Mouse (Mus musculus): ENCODE measurements around the gene Pxmp4. TPM values are rescaled to one million over a fixed set of nuclear protein-coding genes. Genes with fewer than 3 reads are reported as not detected.

Gene Pxmp4
- polyA plus RNA-seq, 1 experiment from 2014 or later: 14.1 TPM

- Histone ChIP-seq H3K4me2 (replicated peaks; ENCODE audit: low read depth, low read length) (no peak overlapping the region), H3K9me3 (ENCODE audit: control insufficient read depth, low read length) (no peaks in the 10 kb centered on the region), H3K9ac (ENCODE audit: low read depth, low read length) (no peak overlapping the region), H3K36me3 (ENCODE audit: control insufficient read depth, insufficient read depth, low read length) (no peaks in the 10 kb centered on the region), H3K4me1 (replicated peaks; ENCODE audit: control insufficient read depth, insufficient read depth, low read length) (no peaks in the 10 kb centered on the region), H3K4me3 (ENCODE audit: low read depth, low read length) (no peak overlapping the region), H3K27me3 (ENCODE audit: control insufficient read depth, insufficient read depth, low read length) (no peaks in the 10 kb centered on the region), H3K27ac (ENCODE audit: low read depth, low read length) (no peak overlapping the region)
- WGBS: 97% methylated on average over 3 of the region's 3 CpGs
- no peak for DNase-seq (ENCODE audit: low spot score)
- no peak for ATAC-seq (ENCODE audit: low FRiP score)
Observed at GRCm38 (mm10) chr2:154617061-154617460, 13.6 kb upstream of the Pxmp4 start.

DNA sequence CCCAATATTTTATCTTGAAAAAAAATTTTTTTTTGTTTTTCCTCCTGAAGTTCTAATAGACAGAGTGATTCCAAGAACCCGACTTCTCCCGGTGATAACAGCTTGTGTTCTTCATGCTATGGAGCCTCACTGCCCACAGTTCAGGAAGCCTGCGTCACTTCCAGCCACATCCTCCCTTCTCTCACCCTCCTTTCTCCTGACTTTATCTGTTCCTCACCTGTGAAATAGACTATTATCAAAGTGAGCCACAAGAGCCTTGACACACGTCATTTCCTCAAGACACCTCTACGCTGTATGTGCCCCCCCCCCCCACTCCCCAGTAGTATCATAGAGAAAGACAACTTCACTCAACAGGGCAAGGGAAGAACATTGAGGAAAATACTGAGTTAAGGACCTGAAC lies 12.2 kb upstream of the Pxmp4 start:
- H3K4me1 ChIP-seq (replicated peaks; ENCODE audit: control insufficient read depth, insufficient read depth, low read length): no peaks in the 10 kb centered on the region
- no peak overlapping the region for H3K9ac ChIP-seq (ENCODE audit: low read depth, low read length)
- no peak overlapping the region for H3K27ac ChIP-seq (ENCODE audit: low read depth, low read length)
- no peak overlapping the region for H3K4me3 ChIP-seq (ENCODE audit: low read depth, low read length)
- no peaks in the 10 kb centered on the region for H3K36me3 ChIP-seq (ENCODE audit: control insufficient read depth, insufficient read depth, low read length)
- no peak for ATAC-seq (ENCODE audit: low FRiP score)
- H3K4me2 ChIP-seq (replicated peaks; ENCODE audit: low read depth, low read length): no peak overlapping the region
- WGBS: 90% methylated on average over 5 of the region's 5 CpGs
- no peaks in the 10 kb centered on the region for H3K27me3 ChIP-seq (ENCODE audit: control insufficient read depth, insufficient read depth, low read length)
- H3K9me3 ChIP-seq (ENCODE audit: control insufficient read depth, low read length): no peaks in the 10 kb centered on the region
- DNase-seq (ENCODE audit: low spot score): no peak

DNA sequence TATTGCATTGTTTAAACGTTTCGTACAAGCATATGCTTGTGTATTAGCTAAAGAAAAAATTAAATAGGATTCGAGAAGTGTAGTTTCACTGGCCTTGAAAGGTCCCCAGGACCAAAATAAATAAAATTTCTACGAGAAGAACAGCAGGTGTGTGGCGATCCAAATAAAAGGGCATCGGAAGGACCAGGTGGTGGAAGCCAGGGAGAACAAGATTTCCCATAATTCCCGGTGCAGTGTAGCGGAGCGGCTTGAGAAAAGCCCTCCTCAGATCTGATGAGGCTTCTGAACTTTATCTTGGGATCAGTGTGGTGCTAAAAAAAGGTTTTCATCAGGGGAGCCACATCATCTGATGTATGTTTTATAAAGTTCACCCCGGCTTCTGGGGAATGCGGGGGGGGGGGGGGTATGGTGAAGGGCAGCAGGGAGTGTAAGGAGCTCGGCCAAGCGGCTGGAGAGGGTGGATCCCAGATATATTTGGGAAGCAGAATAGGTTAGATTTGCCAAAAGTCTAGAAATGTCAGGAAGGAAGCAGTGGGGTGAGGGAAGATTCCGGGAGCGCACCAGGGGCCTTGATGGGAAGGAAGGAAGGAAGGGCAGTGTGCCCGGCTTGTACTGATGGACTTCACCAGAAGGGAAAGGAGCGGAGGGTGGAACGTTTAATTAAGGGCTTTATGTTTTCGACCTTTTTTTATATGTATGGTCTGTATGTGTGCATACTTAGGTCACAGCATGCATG lies 11.5 kb upstream of the Pxmp4 start:
- Histone ChIP-seq H3K4me3 (ENCODE audit: low read depth, low read length) (no peak overlapping the region), H3K27me3 (ENCODE audit: control insufficient read depth, insufficient read depth, low read length) (no peaks in the 10 kb centered on the region), H3K27ac (ENCODE audit: low read depth, low read length) (no peak overlapping the region), H3K9ac (ENCODE audit: low read depth, low read length) (no peak overlapping the region), H3K4me1 (replicated peaks; ENCODE audit: control insufficient read depth, insufficient read depth, low read length) (no peaks in the 10 kb centered on the region), H3K36me3 (ENCODE audit: control insufficient read depth, insufficient read depth, low read length) (no peaks in the 10 kb centered on the region), H3K4me2 (replicated peaks; ENCODE audit: low read depth, low read length) (no peak overlapping the region), H3K9me3 (ENCODE audit: control insufficient read depth, low read length) (no peaks in the 10 kb centered on the region)
- DNase-seq (ENCODE audit: low spot score): no peak
- no peak for ATAC-seq (ENCODE audit: low FRiP score)
- WGBS: 71% methylated on average over 19 of the region's 19 CpGs

DNA sequence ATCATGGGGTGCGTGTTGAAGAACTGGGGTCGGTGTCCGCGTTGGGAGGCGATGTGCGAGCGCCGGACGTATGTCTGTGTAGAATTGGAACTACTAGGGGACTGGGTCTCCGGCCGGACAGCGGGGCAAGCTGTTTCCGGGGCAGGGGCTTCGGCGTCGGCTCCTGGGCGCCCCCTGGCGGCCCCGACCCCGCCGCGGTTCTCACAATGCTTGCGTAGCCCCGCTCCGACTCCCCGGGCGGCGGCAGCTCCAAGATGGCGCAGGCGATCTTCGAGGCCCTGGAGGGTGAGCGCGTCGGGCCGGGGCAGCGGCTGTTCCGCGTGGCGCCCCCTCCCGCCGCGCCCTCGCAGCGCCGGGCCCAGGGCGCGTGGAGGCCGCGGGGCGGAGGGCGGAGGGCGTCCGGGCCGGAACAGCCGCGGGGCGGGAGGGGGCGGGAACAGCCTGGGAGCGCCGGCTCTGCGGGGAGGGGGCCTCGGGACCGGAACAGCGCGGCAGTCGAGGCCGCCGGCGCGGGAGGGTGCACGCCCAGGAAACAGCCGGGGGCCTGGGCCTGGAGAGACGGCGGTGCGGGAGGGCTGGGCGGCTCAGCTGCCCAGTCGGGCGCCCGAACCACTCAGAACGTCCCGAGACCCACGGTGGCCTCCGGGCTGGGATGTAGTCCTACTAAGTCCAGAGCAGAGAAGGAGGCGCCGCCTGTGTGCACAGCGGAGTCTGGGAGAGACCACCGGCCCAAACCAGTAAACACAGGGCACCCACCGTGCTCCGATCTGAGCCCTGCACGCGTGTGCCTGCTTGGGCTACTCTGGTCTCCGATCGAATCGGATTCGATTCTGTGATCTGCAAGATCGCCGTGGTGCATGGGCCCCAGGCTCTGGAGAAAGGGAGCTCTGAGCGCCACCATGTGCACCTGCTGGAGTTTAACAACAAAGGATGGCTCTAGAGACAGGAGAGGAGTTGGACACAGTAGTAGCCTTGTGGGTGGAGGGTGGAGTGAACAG lies 9.9 kb upstream of the Pxmp4 start, which contains the start of the genes Zfp341 and 4930519P11Rik:
Gene Zfp341 (plus strand): TSS at position 180 of the 998 bp plus-strand sequence.
Gene 4930519P11Rik (minus strand): TSS at position 320 of the 998 bp plus-strand sequence.
- H3K4me2 ChIP-seq (replicated peaks; ENCODE audit: low read depth, low read length): peak within 1 kb of the TSS; percentile 80
- no peaks in the 10 kb centered on the region for H3K27me3 ChIP-seq (ENCODE audit: control insufficient read depth, insufficient read depth, low read length)
- DNase-seq (ENCODE audit: low spot score): peak; percentile 98
- H3K36me3 ChIP-seq (ENCODE audit: control insufficient read depth, insufficient read depth, low read length): no peaks in the 10 kb centered on the region
- H3K9me3 ChIP-seq (ENCODE audit: control insufficient read depth, low read length): no peaks in the 10 kb centered on the region
- under 1% methylated on average over 72 of the region's 98 CpGs for WGBS
- H3K27ac ChIP-seq (ENCODE audit: low read depth, low read length): peak within 1 kb of the TSS; percentile 98
- no peaks in the 10 kb centered on the region for H3K4me1 ChIP-seq (replicated peaks; ENCODE audit: control insufficient read depth, insufficient read depth, low read length)
- peak within 1 kb of the TSS; percentile 86 for H3K9ac ChIP-seq (ENCODE audit: low read depth, low read length)
- peak within 1 kb of the TSS; percentile 58 for H3K4me3 ChIP-seq (ENCODE audit: low read depth, low read length)
- peak; percentile 95 for ATAC-seq (ENCODE audit: low FRiP score)

DNA sequence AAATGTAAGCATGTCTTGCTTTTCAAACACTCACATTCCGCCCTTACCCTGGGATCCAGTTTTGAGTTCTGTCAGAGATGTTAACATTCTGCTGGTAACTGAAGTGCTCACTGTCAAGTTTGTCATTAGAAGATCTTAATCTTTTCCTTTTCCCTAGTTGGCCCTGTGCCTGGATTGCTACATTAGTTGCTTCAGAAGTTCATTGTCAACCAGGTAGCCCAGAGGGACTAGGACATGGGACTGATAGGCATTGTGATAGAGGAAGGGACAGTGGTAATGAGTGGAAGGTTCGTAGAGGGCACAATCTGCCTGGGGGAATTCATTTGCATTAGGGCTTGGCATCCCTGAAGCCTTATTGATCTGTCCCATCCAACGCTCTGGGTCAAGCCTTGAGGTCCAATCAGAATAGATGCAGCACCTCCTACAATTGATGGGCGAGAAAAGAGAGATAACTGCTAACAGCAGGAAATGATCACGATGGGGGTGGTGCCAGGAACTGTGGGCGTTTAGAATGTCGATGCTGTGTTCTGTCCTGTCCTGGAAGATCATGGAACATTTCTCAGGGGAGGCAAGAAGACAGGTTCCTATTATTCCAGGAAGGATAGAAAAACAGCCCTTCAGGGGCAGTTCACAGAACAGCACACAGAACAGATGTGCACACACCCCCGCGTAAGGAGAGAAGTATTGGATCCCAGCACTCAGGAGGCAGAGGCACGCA lies 5.7 kb upstream of the Pxmp4 start:
- no peak overlapping the region for H3K4me3 ChIP-seq (ENCODE audit: low read depth, low read length)
- no peak for DNase-seq (ENCODE audit: low spot score)
- H3K9me3 ChIP-seq (ENCODE audit: control insufficient read depth, low read length): no peaks in the 10 kb centered on the region
- WGBS: 68% methylated on average over 10 of the region's 10 CpGs
- no peaks in the 10 kb centered on the region for H3K27me3 ChIP-seq (ENCODE audit: control insufficient read depth, insufficient read depth, low read length)
- no peaks in the 10 kb centered on the region for H3K36me3 ChIP-seq (ENCODE audit: control insufficient read depth, insufficient read depth, low read length)
- H3K27ac ChIP-seq (ENCODE audit: low read depth, low read length): no peak overlapping the region
- no peak for ATAC-seq (ENCODE audit: low FRiP score)
- H3K9ac ChIP-seq (ENCODE audit: low read depth, low read length): no peak overlapping the region
- H3K4me1 ChIP-seq (replicated peaks; ENCODE audit: control insufficient read depth, insufficient read depth, low read length): no peaks in the 10 kb centered on the region
- H3K4me2 ChIP-seq (replicated peaks; ENCODE audit: low read depth, low read length): no peak overlapping the region

DNA sequence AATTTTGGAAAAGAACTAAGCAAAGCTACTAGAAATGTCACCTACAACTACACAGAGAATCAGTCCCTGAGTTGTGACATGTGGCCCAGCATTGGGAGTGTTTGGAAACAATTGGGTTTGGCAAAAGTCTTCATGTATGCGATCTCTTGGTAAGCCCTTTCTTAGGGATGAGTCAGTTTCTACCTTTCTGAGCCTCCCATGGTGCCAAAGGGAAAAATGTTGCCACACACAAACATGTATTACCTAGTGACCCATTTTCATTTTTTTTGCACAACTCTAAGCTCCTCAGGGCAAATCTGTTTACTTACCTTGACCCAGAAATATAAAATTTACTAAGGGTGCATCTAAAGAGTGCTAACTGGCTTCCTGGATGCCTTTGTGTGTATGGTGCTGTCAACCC lies 3.5 kb upstream of the Pxmp4 start:
- Histone ChIP-seq H3K4me2 (replicated peaks; ENCODE audit: low read depth, low read length) (no peak overlapping the region), H3K27me3 (ENCODE audit: control insufficient read depth, insufficient read depth, low read length) (no peaks in the 10 kb centered on the region), H3K9me3 (ENCODE audit: control insufficient read depth, low read length) (no peaks in the 10 kb centered on the region), H3K4me3 (ENCODE audit: low read depth, low read length) (no peak overlapping the region), H3K9ac (ENCODE audit: low read depth, low read length) (no peak overlapping the region), H3K36me3 (ENCODE audit: control insufficient read depth, insufficient read depth, low read length) (no peaks in the 10 kb centered on the region), H3K4me1 (replicated peaks; ENCODE audit: control insufficient read depth, insufficient read depth, low read length) (no peaks in the 10 kb centered on the region; the same call in 1 of the 2 replicates), H3K27ac (ENCODE audit: low read depth, low read length) (no peak overlapping the region)
- ATAC-seq (ENCODE audit: low FRiP score) (no peak), DNase-seq (ENCODE audit: low spot score) (no peak)
- 71% methylated on average over 1 of the region's 1 CpGs for WGBS

DNA sequence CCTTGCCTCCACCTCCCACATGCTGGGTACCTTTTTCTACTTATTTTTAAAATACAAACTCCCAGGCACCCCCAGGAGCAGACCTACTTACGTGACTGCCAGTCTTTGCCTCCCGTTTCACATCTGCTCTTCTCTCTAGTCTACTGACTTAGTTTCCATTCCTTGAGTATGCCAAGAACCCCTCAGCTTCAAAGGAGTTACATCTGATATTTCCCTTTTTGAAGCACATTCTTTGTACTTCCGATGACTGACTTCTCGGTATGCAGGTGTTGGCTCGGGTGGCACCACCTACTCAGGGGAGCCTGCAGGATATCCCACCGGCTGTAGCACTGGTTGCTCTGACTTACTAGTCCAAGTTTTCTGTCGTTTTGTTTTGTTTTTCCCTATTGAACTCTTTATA lies 648 bp upstream of the Pxmp4 start:
- no peaks in the 10 kb centered on the region for H3K9me3 ChIP-seq (ENCODE audit: control insufficient read depth, low read length)
- WGBS: 47% methylated on average over 7 of the region's 7 CpGs
- DNase-seq (ENCODE audit: low spot score): no peak
- no peak overlapping the region for H3K27ac ChIP-seq (ENCODE audit: low read depth, low read length)
- H3K4me3 ChIP-seq (ENCODE audit: low read depth, low read length): peak overlapping the region; percentile 61
- ATAC-seq (ENCODE audit: low FRiP score): no peak
- H3K27me3 ChIP-seq (ENCODE audit: control insufficient read depth, insufficient read depth, low read length): no peaks in the 10 kb centered on the region
- no peaks in the 10 kb centered on the region; the same call in 1 of the 2 replicates for H3K4me1 ChIP-seq (replicated peaks; ENCODE audit: control insufficient read depth, insufficient read depth, low read length)
- H3K4me2 ChIP-seq (replicated peaks; ENCODE audit: low read depth, low read length): peak overlapping the region; percentile 71
- no peak overlapping the region for H3K9ac ChIP-seq (ENCODE audit: low read depth, low read length)
- H3K36me3 ChIP-seq (ENCODE audit: control insufficient read depth, insufficient read depth, low read length): no peaks in the 10 kb centered on the region

DNA sequence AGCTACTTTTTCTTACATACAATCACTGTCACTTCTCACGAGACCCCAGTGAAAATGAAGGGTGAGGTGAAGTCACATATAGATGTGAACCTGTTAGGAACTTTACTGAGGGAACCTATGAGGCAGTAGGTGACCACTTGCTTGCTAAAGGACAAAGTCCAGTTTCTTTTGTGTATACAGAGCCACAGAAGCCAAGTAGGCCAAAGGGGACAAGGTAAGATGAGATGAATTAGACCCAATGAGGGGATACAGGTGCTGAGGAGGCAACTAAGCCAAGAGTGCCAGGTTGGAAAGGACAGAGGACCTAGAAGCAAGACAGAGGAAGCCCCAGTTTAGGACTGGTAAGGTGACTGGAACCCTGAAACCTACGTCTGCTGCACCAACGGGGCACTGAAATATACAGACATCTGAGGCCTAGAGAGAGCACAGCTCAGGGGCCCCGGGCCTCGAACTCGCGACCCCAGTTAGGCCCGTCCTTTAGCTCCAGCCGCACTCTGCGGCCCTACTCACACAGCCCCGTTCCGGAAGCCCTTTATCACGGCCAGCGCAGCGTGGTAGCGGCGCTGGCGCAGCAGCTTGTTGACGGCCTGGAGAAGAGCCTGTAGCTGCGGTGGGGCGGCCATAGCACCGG lies 386 bp downstream of the Pxmp4 start:
- H3K9ac ChIP-seq (ENCODE audit: low read depth, low read length): peak overlapping the region; percentile 82
- no peaks in the 10 kb centered on the region for H3K9me3 ChIP-seq (ENCODE audit: control insufficient read depth, low read length)
- peak overlapping the region; percentile 71 for H3K4me2 ChIP-seq (replicated peaks; ENCODE audit: low read depth, low read length)
- no peak for DNase-seq (ENCODE audit: low spot score)
- H3K36me3 ChIP-seq (ENCODE audit: control insufficient read depth, insufficient read depth, low read length): no peaks in the 10 kb centered on the region
- 0 out of 2 replicates have a peak overlapping the region, but pooled peaks have one; percentile 47 for H3K27ac ChIP-seq (ENCODE audit: low read depth, low read length)
- 21% methylated on average over 22 of the region's 22 CpGs for WGBS
- peak overlapping the region; percentile 61 for H3K4me3 ChIP-seq (ENCODE audit: low read depth, low read length)
- ATAC-seq (ENCODE audit: low FRiP score): no peak
- no peaks in the 10 kb centered on the region; the same call in 1 of the 2 replicates for H3K4me1 ChIP-seq (replicated peaks; ENCODE audit: control insufficient read depth, insufficient read depth, low read length)
- H3K27me3 ChIP-seq (ENCODE audit: control insufficient read depth, insufficient read depth, low read length): no peaks in the 10 kb centered on the region

Data from hindbrain, embryonic 11.5 days (tissue).